Mouse (Mus musculus): ENCODE measurements around the gene Hspb2. TPM values are rescaled to one million over a fixed set of nuclear protein-coding genes. Genes with fewer than 3 reads are reported as not detected.

Gene Hspb2
- polyA plus RNA-seq, 1 experiment from 2014 or later: 30.8 TPM

- DNase-seq (ENCODE audit: low spot score) (no peak), ATAC-seq (no peak)
- no peak overlapping the region for H3K9ac ChIP-seq (replicated peaks; ENCODE audit: low read depth)
- WGBS: 72% methylated on average over 2 of the region's 2 CpGs
- H3K4me2 ChIP-seq (replicated peaks; ENCODE audit: low read depth, low read length): no peak overlapping the region
- H3K27ac ChIP-seq (ENCODE audit: low read length): no peak overlapping the region
- TF ChIP-seq CTCF (IDR thresholded peaks at IDR 0.05) (peak; percentile 64), EP300 (IDR thresholded peaks at IDR 0.05) (no peak)
- H3K36me3 ChIP-seq (ENCODE audit: insufficient read depth, low read length): peaks cover 26% of the 10 kb centered on the region
- H3K27me3 ChIP-seq (replicated peaks; ENCODE audit: insufficient read depth, low read length): no peaks in the 10 kb centered on the region
- H3K4me3 ChIP-seq (ENCODE audit: low read depth, low read length): no peak overlapping the region
- no peaks in the 10 kb centered on the region for H3K9me3 ChIP-seq (ENCODE audit: low read length)
- no peaks in the 10 kb centered on the region for H3K4me1 ChIP-seq (ENCODE audit: insufficient read depth, low read depth, low read length)
Measured at GRCm38 (mm10) chr9:50782155-50782554, 30.0 kb upstream of the Hspb2 start.

- Histone ChIP-seq H3K27me3 (replicated peaks; ENCODE audit: insufficient read depth, low read length) (no peaks in the 10 kb centered on the region), H3K4me3 (ENCODE audit: low read depth, low read length) (peak overlapping the region; percentile 98; the same call in 1 of the 2 replicates), H3K27ac (ENCODE audit: low read length) (no peak overlapping the region), H3K9me3 (ENCODE audit: low read length) (no peaks in the 10 kb centered on the region), H3K4me2 (replicated peaks; ENCODE audit: low read depth, low read length) (peak overlapping the region; percentile 98), H3K9ac (replicated peaks; ENCODE audit: low read depth) (peak overlapping the region; percentile 88), H3K4me1 (ENCODE audit: insufficient read depth, low read depth, low read length) (peaks cover 4% of the 10 kb centered on the region; the same call in 1 of the 2 replicates), H3K36me3 (ENCODE audit: insufficient read depth, low read length) (0 out of 2 replicates have a peak, but pooled peaks cover 8% of the 10 kb centered on the region)
- TF ChIP-seq CTCF (IDR thresholded peaks at IDR 0.05) (no peak), EP300 (IDR thresholded peaks at IDR 0.05) (no peak)
- no peak for ATAC-seq
- WGBS: 42% methylated on average over 11 of the region's 11 CpGs
- DNase-seq (ENCODE audit: low spot score): no peak
Measured at GRCm38 (mm10) chr9:50776162-50776760, 24.1 kb upstream of the Hspb2 start.

DNA sequence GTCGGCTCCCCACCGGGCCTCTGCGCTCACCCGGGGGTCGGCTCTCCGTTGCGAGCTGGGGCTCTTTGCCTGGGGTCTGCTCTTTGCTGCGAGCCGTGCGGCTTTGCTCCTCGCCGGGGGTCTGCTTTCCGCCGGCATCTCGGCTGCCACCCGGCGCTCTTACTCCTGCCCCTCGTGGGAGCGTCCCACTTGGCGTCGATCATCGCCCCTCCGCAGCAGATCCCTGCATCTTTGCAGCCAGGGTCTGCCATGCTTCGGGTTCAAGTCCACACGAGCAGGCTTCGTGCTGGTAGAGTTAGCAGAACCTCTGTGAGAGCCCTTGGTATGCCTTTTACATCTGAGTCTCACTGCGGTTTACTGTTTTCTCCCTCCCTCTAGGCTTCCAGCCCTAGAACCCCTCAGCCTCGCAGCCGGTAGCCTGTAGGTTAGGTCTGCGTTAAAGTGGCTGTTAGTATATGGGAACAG, 23.5 kb upstream of the Hspb2 start:
- Histone ChIP-seq H3K4me3 (ENCODE audit: low read depth, low read length) (peak overlapping the region; percentile 98), H3K9ac (replicated peaks; ENCODE audit: low read depth) (peak overlapping the region; percentile 88), H3K27me3 (replicated peaks; ENCODE audit: insufficient read depth, low read length) (no peaks in the 10 kb centered on the region), H3K4me1 (ENCODE audit: insufficient read depth, low read depth, low read length) (peaks cover 4% of the 10 kb centered on the region; the same call in 1 of the 2 replicates), H3K4me2 (replicated peaks; ENCODE audit: low read depth, low read length) (peak overlapping the region; percentile 98), H3K36me3 (ENCODE audit: insufficient read depth, low read length) (peaks cover 8% of the 10 kb centered on the region; the same call in 1 of the 2 replicates), H3K9me3 (ENCODE audit: low read length) (no peaks in the 10 kb centered on the region), H3K27ac (ENCODE audit: low read length) (no peak overlapping the region)
- no peak for DNase-seq (ENCODE audit: low spot score)
- under 1% methylated on average over 28 of the region's 30 CpGs for WGBS
- peak; percentile 34 for ATAC-seq
- TF ChIP-seq CTCF (IDR thresholded peaks at IDR 0.05) (no peak), EP300 (IDR thresholded peaks at IDR 0.05) (no peak)

DNA sequence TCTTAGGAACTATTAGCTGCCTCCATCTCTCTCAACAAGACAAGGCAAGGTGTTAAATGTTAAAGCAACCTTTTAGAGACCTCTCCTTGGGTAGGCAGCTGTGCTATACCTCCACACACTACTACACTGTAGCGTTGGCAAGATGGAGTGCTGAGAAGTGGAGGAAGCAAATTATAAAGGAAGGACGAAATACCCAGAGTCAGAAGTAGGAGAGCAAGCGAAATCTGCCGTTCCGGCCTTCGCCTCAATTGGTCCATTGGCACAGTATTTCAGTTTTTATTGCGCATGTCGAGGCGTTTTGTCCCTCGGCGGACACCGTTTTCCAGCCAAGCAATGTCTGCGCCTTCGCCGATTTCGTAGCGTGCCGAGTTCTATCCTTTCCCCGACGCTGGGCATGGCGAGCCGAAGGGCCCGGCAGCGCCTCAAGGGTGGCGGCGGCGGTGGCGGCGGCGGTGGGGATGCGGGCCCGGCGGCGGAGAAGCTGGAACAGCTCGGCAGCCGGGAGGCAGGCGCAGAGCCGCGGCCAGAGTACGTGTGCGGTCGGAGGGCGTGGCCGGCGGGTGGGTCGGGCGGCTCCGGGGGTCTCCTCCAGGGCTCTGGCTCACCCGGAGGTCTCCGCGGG, 22.9 kb upstream of the Hspb2 start, which contains the start of the genes Alg9 and 1110032A03Rik:
Gene Alg9, plus strand, starts transcription at position 29 of the 622 bp plus-strand sequence.
Gene 1110032A03Rik, minus strand, starts transcription at position 530 of the 622 bp plus-strand sequence.
- Histone ChIP-seq H3K27ac (ENCODE audit: low read length) (peak within 1 kb of the TSS; percentile 64), H3K4me1 (ENCODE audit: insufficient read depth, low read depth, low read length) (peaks cover 4% of the 10 kb centered on the region; the same call in 1 of the 2 replicates), H3K4me3 (ENCODE audit: low read depth, low read length) (peak within 1 kb of the TSS; percentile 98), H3K4me2 (replicated peaks; ENCODE audit: low read depth, low read length) (peak within 1 kb of the TSS; percentile 98), H3K27me3 (replicated peaks; ENCODE audit: insufficient read depth, low read length) (no peaks in the 10 kb centered on the region), H3K9ac (replicated peaks; ENCODE audit: low read depth) (peak within 1 kb of the TSS; percentile 88), H3K36me3 (ENCODE audit: insufficient read depth, low read length) (peaks cover 2% of the 10 kb centered on the region; the same call in 1 of the 2 replicates), H3K9me3 (ENCODE audit: low read length) (no peaks in the 10 kb centered on the region)
- DNase-seq (ENCODE audit: low spot score) (peak; percentile 86), ATAC-seq (peak; percentile 75)
- TF ChIP-seq CTCF (IDR thresholded peaks at IDR 0.05) (no peak), EP300 (IDR thresholded peaks at IDR 0.05) (no peak)
- under 1% methylated on average over 34 of the region's 51 CpGs for WGBS

GRCm38 (mm10) chr9:50774026-50774462, 21.9 kb upstream of the Hspb2 start:
- Histone ChIP-seq H3K9ac (replicated peaks; ENCODE audit: low read depth) (no peak overlapping the region), H3K4me1 (ENCODE audit: insufficient read depth, low read depth, low read length) (peaks cover 4% of the 10 kb centered on the region; the same call in 1 of the 2 replicates), H3K36me3 (ENCODE audit: insufficient read depth, low read length) (no peaks in the 10 kb centered on the region; the same call in 1 of the 2 replicates), H3K4me2 (replicated peaks; ENCODE audit: low read depth, low read length) (peak overlapping the region; percentile 98), H3K27me3 (replicated peaks; ENCODE audit: insufficient read depth, low read length) (no peaks in the 10 kb centered on the region), H3K9me3 (ENCODE audit: low read length) (no peaks in the 10 kb centered on the region), H3K4me3 (ENCODE audit: low read depth, low read length) (no peak overlapping the region), H3K27ac (ENCODE audit: low read length) (no peak overlapping the region)
- ATAC-seq (no peak), DNase-seq (ENCODE audit: low spot score) (no peak)
- TF ChIP-seq EP300 (IDR thresholded peaks at IDR 0.05) (no peak), CTCF (IDR thresholded peaks at IDR 0.05) (no peak)
- 55% methylated on average over 4 of the region's 4 CpGs for WGBS

DNA sequence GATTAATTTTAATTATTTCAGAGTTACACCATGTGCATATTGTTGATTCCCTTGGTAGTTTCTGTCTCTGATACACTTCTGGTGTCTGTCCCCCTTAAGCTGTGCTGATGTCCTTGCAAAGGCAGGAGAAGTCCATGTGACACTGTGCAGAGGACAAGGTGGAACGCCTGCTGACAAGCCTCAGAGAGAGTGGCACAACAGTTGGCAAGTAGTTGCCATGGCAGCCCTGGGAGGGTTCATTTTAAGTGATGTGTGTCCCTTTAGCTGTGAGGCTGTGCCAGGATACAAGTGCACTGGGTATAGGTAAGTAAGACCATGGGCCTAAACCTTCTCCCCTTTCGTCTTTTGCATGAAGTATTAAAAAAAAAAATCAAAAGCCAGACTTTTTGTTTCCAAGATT, 17.9 kb upstream of the Hspb2 start:
- Histone ChIP-seq H3K9ac (replicated peaks; ENCODE audit: low read depth) (no peak overlapping the region), H3K4me3 (ENCODE audit: low read depth, low read length) (no peak overlapping the region), H3K27ac (ENCODE audit: low read length) (no peak overlapping the region), H3K4me2 (replicated peaks; ENCODE audit: low read depth, low read length) (no peak overlapping the region), H3K27me3 (replicated peaks; ENCODE audit: insufficient read depth, low read length) (no peaks in the 10 kb centered on the region), H3K4me1 (ENCODE audit: insufficient read depth, low read depth, low read length) (peaks cover 7% of the 10 kb centered on the region; the same call in 1 of the 2 replicates), H3K9me3 (ENCODE audit: low read length) (no peaks in the 10 kb centered on the region), H3K36me3 (ENCODE audit: insufficient read depth, low read length) (no peaks in the 10 kb centered on the region; the same call in 1 of the 2 replicates)
- DNase-seq (ENCODE audit: low spot score): no peak
- TF ChIP-seq CTCF (IDR thresholded peaks at IDR 0.05): no peak
- TF ChIP-seq EP300 (IDR thresholded peaks at IDR 0.05): no peak
- WGBS: 87% methylated on average over 2 of the region's 2 CpGs
- ATAC-seq: no peak

All from lung, postnatal 0 days (tissue).